Mouse (Mus musculus): ENCODE data around the gene Itih2. TPM values are rescaled to one million over a fixed set of nuclear protein-coding genes. Genes with fewer than 3 reads are reported as not detected.
A peak's percentile ranks its signal among the peaks of the same experiment; 100 is the strongest.

Gene Itih2
- polyA plus RNA-seq, 1 experiment from 2014 or later, result 4.4 TPM

DNA sequence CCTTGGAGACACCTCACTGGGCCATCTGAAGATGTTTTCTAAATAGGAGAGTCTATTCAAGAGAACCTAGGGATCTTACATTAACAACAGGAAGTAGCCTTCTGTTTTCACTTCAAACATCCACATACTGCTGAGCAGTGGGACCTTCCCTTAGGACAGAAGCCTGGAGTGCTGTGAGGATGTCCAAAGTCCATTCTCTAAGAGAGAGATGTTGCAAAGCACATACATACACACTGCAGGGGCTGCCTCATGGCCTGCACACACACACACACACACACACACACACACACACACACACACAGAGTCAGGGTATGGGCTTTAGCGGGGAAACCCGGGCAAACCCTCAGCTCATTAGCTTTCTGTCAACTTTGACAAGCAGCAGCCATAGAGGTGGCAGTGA is 30.7 kb downstream of the Itih2 start:
- WGBS, result 49% methylated on average over 2 of the region's 2 CpGs
- Histone ChIP-seq H3K27ac (no peak overlapping the region), H3K4me2 (replicated peaks) (no peak overlapping the region), H3K36me3 (no peaks in the 10 kb centered on the region), H3K27me3 (replicated peaks) (no peaks in the 10 kb centered on the region), H3K9ac (no peak overlapping the region), H3K4me1 (replicated peaks) (no peaks in the 10 kb centered on the region), H3K9me3 (no peaks in the 10 kb centered on the region), H3K4me3 (replicated peaks) (no peak overlapping the region)
- peak; percentile 61 for ATAC-seq

- no peaks in the 10 kb centered on the region for H3K4me1 ChIP-seq (replicated peaks)
- ATAC-seq, result no peak
- H3K4me3 ChIP-seq (replicated peaks), result no peak overlapping the region
- H3K9ac ChIP-seq, result no peak overlapping the region
- H3K4me2 ChIP-seq (replicated peaks), result no peak overlapping the region
- no peak overlapping the region for H3K27ac ChIP-seq
- 37% methylated on average over 9 of the region's 9 CpGs for WGBS
- no peaks in the 10 kb centered on the region for H3K27me3 ChIP-seq (replicated peaks)
- no peaks in the 10 kb centered on the region for H3K9me3 ChIP-seq
- no peaks in the 10 kb centered on the region for H3K36me3 ChIP-seq
Observed at GRCm38 (mm10) chr2:10098598-10099215, 32.5 kb downstream of the Itih2 start.

GRCm38 (mm10) chr2:10094327-10095100 is 36.7 kb downstream of the Itih2 start:
- Histone ChIP-seq H3K4me1 (replicated peaks) (no peaks in the 10 kb centered on the region), H3K27me3 (replicated peaks) (no peaks in the 10 kb centered on the region), H3K36me3 (peaks cover 15% of the 10 kb centered on the region), H3K9ac (no peak overlapping the region), H3K27ac (no peak overlapping the region), H3K4me3 (replicated peaks) (no peak overlapping the region), H3K4me2 (replicated peaks) (no peak overlapping the region), H3K9me3 (no peaks in the 10 kb centered on the region)
- WGBS, result 66% methylated on average over 14 of the region's 14 CpGs
- peak; percentile 79 for ATAC-seq

GRCm38 (mm10) chr2:10087256-10087850 is 43.8 kb downstream of the Itih2 start:
- H3K4me2 ChIP-seq (replicated peaks), result no peak overlapping the region
- 81% methylated on average over 8 of the region's 8 CpGs for WGBS
- no peak for ATAC-seq
- no peaks in the 10 kb centered on the region for H3K9me3 ChIP-seq
- no peak overlapping the region for H3K27ac ChIP-seq
- H3K27me3 ChIP-seq (replicated peaks), result no peaks in the 10 kb centered on the region
- no peak overlapping the region for H3K4me3 ChIP-seq (replicated peaks)
- no peak overlapping the region for H3K9ac ChIP-seq
- peaks cover 26% of the 10 kb centered on the region for H3K36me3 ChIP-seq
- H3K4me1 ChIP-seq (replicated peaks), result no peaks in the 10 kb centered on the region

- H3K4me2 ChIP-seq (replicated peaks), result no peak overlapping the region
- WGBS, result 77% methylated on average over 1 of the region's 1 CpGs
- no peak overlapping the region for H3K4me3 ChIP-seq (replicated peaks)
- no peaks in the 10 kb centered on the region for H3K9me3 ChIP-seq
- H3K36me3 ChIP-seq, result peaks cover 9% of the 10 kb centered on the region; the same call in 1 of the 2 replicates
- no peak overlapping the region for H3K9ac ChIP-seq
- H3K27me3 ChIP-seq (replicated peaks), result no peaks in the 10 kb centered on the region
- no peak overlapping the region for H3K27ac ChIP-seq
- no peak for ATAC-seq
- H3K4me1 ChIP-seq (replicated peaks), result peaks cover 22% of the 10 kb centered on the region
Observed at GRCm38 (mm10) chr2:10082737-10083136, 48.5 kb downstream of the Itih2 start.

- Histone ChIP-seq H3K4me2 (replicated peaks) (peak overlapping the region; percentile 65), H3K4me1 (replicated peaks) (peaks cover 26% of the 10 kb centered on the region), H3K36me3 (peaks cover 6% of the 10 kb centered on the region; the same call in 1 of the 2 replicates), H3K27me3 (replicated peaks) (no peaks in the 10 kb centered on the region), H3K27ac (no peak overlapping the region), H3K9me3 (no peaks in the 10 kb centered on the region), H3K4me3 (replicated peaks) (peak overlapping the region; percentile 78), H3K9ac (no peak overlapping the region)
- ATAC-seq, result no peak
- WGBS, result 81% methylated on average over 5 of the region's 5 CpGs
Observed at GRCm38 (mm10) chr2:10081453-10082080, 49.6 kb downstream of the Itih2 start.

DNA sequence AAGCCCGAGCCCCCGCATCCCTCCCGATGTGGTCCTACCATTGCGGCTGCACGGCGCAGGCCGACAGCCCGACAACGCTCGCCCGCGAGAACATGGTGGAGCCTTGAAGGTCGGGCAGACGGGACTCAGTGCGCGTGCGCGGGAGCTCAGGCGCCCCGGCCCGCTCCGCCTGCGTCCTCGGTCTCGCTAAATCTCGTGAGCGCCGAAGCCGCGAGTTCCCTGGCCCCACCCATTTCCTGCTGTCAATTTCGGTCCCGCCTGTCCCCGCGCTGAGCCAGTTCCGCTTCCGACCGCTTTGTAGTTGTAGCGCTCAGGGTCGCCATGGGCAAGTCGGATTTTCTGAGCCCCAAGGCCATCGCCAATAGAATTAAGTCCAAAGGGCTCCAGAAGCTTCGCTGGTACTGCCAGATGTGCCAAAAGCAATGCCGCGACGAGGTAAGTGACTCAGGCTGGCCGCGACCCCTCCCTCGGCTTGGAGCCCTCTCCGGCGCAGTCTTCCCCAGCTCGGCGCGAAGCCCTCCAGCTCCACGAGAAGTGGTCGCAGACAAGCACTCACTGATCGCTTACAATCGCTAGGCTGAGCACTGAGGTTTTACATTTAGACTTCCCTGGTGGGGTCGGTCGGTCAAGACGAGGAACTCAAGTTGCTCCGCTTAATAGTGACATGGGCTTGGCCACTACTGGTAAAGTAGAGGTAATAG is 50.7 kb downstream of the Itih2 start, which contains the start of the genes Atp5c1 and Kin:
TSS of gene Atp5c1 (minus strand) at position 201 of the 701 bp plus-strand sequence.
TSS of gene Kin (plus strand) at position 284 of the 701 bp plus-strand sequence.
- WGBS, result under 1% methylated on average over 60 of the region's 61 CpGs
- Histone ChIP-seq H3K27ac (peak within 1 kb of the TSS; percentile 90), H3K4me1 (replicated peaks) (peaks cover 30% of the 10 kb centered on the region), H3K4me3 (replicated peaks) (peak within 1 kb of the TSS; percentile 78), H3K4me2 (replicated peaks) (peak within 1 kb of the TSS; percentile 65), H3K27me3 (replicated peaks) (no peaks in the 10 kb centered on the region), H3K36me3 (peaks cover 4% of the 10 kb centered on the region; the same call in 1 of the 2 replicates), H3K9ac (peak within 1 kb of the TSS; percentile 97), H3K9me3 (no peaks in the 10 kb centered on the region)
- ATAC-seq, result peak; percentile 98

DNA sequence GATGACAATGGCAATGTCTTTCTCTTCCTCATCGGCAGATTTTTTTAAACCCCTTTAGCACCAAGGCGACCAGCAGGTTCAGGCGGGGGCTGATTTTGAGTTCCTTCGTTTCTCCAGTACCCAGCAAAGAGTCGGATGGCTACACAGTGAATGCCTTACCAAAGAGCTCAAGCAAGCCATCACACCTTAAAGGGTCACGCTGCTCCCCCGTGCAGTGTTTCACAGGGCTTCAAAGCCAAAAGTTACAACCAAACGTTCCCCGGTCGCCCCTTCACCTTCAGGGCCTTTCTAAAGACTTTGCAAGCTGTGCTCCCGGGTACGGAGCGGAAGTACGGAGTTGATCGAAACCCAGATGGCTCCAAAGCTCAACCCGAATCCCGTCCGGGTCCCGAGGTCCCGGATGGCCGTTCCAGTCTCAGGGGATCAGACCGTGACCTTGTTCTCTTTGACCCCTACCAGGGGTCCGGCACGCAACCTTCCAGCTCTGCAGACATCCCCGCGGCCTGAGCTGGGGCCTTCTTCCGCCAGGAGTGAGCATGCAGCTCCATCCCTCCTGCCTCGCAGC is 51.4 kb downstream of the Itih2 start:
- Histone ChIP-seq H3K9ac (peak overlapping the region; percentile 97), H3K36me3 (peaks cover 4% of the 10 kb centered on the region; the same call in 1 of the 2 replicates), H3K9me3 (no peaks in the 10 kb centered on the region), H3K27ac (peak overlapping the region; percentile 90), H3K4me2 (replicated peaks) (peak overlapping the region; percentile 59), H3K27me3 (replicated peaks) (no peaks in the 10 kb centered on the region), H3K4me3 (replicated peaks) (peak overlapping the region; percentile 78), H3K4me1 (replicated peaks) (peaks cover 36% of the 10 kb centered on the region)
- peak; percentile 54; the same call in 1 of the 2 replicates for ATAC-seq
- under 1% methylated on average over 28 of the region's 28 CpGs for whole genome bisulfite sequencing

- 55% methylated on average over 8 of the region's 8 CpGs for WGBS
- Histone ChIP-seq H3K4me3 (replicated peaks) (no peak overlapping the region), H3K27ac (no peak overlapping the region), H3K9me3 (no peaks in the 10 kb centered on the region), H3K4me1 (replicated peaks) (peaks cover 43% of the 10 kb centered on the region), H3K27me3 (replicated peaks) (no peaks in the 10 kb centered on the region), H3K9ac (no peak overlapping the region), H3K4me2 (replicated peaks) (0 out of 2 replicates have a peak overlapping the region, but pooled peaks have one; percentile 22), H3K36me3 (no peaks in the 10 kb centered on the region)
- no peak for ATAC-seq
Observed at GRCm38 (mm10) chr2:10076675-10077074, 54.5 kb downstream of the Itih2 start.

DNA sequence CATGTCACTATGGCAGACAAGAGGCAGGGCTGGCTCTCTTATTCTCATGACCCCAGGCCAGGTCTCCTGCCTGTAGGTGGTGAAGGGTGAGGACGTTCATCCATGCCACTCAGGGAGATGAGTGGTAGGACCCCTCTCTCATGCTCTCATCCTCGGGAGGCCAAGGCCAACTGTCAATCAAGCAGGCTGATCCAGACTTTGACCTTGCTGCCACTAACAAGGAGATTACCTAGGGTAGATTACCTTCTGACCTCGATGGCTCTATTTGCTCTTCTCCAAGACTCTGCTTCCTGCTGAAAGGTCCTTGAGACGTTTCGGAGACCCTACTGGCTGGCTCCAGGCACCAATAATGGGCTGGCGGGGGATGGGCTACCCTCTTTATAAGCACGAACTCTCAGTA is 56.7 kb downstream of the Itih2 start:
- no peaks in the 10 kb centered on the region for H3K36me3 ChIP-seq
- H3K4me1 ChIP-seq (replicated peaks), result peaks cover 38% of the 10 kb centered on the region
- no peaks in the 10 kb centered on the region for H3K27me3 ChIP-seq (replicated peaks)
- 53% methylated on average over 7 of the region's 7 CpGs for WGBS
- H3K27ac ChIP-seq, result no peak overlapping the region
- no peak overlapping the region for H3K4me3 ChIP-seq (replicated peaks)
- peak; percentile 61 for ATAC-seq
- H3K9me3 ChIP-seq, result no peaks in the 10 kb centered on the region
- H3K4me2 ChIP-seq (replicated peaks), result peak overlapping the region; percentile 35; the same call in 1 of the 2 replicates
- H3K9ac ChIP-seq, result no peak overlapping the region

DNA sequence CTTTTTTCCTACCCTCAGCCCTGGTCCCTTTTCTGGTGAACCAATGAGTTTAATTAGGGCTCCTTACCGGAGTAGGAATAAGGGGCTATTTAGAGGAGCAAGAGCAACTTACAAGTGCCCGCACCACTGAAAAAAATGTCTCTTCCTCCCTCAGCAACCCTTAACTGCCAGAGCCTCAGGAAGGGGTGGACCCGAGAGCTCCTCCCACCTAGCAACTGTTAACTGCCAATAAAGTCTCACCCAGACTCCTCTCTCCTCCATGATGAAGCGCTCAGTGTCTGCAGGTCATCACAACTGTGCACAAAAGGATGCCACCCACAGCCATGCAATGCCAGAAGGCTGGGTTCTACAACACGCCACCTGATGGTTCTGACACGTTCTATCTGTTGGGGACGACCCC is 59.4 kb downstream of the Itih2 start:
- ATAC-seq, result no peak
- H3K4me1 ChIP-seq (replicated peaks), result peaks cover 20% of the 10 kb centered on the region
- H3K9ac ChIP-seq, result no peak overlapping the region
- WGBS, result 82% methylated on average over 7 of the region's 7 CpGs
- H3K27ac ChIP-seq, result no peak overlapping the region
- H3K4me2 ChIP-seq (replicated peaks), result no peak overlapping the region
- H3K4me3 ChIP-seq (replicated peaks), result no peak overlapping the region
- H3K36me3 ChIP-seq, result peaks cover 15% of the 10 kb centered on the region; the same call in 1 of the 2 replicates
- no peaks in the 10 kb centered on the region for H3K9me3 ChIP-seq
- no peaks in the 10 kb centered on the region for H3K27me3 ChIP-seq (replicated peaks)

Measured in intestine, embryonic 15.5 days (tissue).